Mouse (Mus musculus) monocyte, adult 2 months (primary cell): ENCODE measurements at regions not wholly inside any gene's neighbourhood (a gene's known extent, or its start where the extent isn't known, plus 50 kb on each side); places are given as distances from the start of the nearest gene placed in this dataset.

Experiments used
- DNase-seq, 2 experiments: peaks; one replicate each; pipeline ENCODE4 v3.0.0; 2022; ENCODE audit warnings: low spot score in 2 of 2, low read depth in 1 of 2

DNA sequence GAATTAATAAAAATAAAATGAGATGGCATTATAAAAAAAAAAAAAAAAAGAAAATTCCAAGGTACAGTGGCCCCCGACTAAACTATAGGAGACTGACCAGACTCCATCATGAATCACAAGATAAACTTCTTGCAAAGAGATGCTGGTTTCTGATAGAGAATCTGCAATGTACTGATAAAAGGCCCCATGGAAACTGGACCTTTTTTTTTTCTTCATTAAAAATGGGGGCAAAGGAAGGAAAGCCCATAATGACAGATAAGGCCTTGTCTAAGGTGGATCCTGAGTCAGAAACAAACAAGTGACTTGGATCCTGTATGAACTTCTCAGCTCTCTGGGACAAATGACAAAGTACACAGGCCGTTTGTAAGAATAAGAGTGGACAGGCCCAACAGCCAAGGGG, 344.7 kb upstream of the Nfe2l3 start:
- DNase-seq: no peak

DNA sequence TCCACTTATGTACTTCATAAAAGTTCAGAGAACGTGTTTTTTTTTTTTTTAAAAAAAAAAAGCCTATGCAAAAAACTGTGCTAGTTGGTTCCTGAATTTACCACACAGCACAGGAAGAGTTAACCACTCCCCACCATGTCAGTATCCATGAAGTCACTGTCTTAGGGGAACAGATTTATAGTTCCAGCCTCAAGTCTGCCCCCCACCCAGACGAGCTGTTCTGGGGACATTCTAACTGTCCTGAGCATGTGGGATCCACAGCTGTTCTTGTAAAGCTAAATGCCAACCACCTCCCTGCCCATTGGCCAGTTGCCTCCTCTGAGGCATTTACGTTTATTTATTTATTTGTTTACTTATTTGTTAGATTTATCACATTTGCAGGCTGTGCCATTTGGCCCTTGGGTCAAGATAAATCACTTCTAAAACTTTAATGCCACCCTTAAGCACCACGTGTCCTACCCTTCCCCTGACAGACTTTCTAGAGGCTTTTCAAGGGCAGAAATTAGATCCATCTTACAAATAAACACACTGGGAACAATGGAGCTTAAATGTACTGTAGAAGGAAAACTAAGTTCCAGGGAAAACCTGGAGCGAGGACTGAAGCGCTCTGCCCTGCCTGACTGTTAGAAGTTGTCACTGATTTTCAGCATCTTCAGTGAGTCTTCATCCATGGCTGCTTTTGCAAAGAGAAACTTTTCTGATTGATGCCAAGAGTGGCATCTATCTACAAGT, 343.7 kb upstream of the Nfe2l3 start:
- no peak for DNase-seq

DNA sequence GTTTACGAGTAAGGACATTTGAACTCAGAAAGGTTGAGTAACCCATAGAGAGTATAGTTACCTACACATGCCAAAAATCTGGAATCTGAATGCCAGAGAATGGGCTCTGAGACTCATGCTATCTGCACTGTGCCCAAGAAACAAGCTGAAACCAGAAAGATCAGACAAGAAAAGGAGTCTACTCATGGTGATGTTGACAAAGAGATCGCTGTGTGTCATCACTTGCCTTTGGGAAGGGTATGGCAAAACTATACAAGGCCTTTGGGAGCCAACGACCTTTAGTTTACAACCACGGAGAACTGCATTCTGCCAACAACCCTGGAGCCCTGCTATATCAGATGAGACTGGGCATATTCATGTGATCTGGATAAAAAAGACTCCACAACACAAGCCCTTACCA, 339.3 kb upstream of the Nfe2l3 start:
- no peak for DNase-seq

- no peak for DNase-seq
Observed at GRCm38 (mm10) chr6:51094304-51094703, 338.2 kb upstream of the Nfe2l3 start.

GRCm38 (mm10) chr6:51097488-51097887, 335.0 kb upstream of the Nfe2l3 start:
- DNase-seq: no peak

GRCm38 (mm10) chr6:51100341-51100740, 332.1 kb upstream of the Nfe2l3 start:
- DNase-seq: no peak

GRCm38 (mm10) chr6:51103236-51103635, 329.2 kb upstream of the Nfe2l3 start:
- DNase-seq: no peak

GRCm38 (mm10) chr6:51104336-51104735, 328.1 kb upstream of the Nfe2l3 start:
- DNase-seq: no peak

GRCm38 (mm10) chr6:51108336-51108956, 324.0 kb upstream of the Nfe2l3 start:
- DNase-seq: no peak

- no peak for DNase-seq
Observed at GRCm38 (mm10) chr6:51110596-51110995, 321.9 kb upstream of the Nfe2l3 start.

DNA sequence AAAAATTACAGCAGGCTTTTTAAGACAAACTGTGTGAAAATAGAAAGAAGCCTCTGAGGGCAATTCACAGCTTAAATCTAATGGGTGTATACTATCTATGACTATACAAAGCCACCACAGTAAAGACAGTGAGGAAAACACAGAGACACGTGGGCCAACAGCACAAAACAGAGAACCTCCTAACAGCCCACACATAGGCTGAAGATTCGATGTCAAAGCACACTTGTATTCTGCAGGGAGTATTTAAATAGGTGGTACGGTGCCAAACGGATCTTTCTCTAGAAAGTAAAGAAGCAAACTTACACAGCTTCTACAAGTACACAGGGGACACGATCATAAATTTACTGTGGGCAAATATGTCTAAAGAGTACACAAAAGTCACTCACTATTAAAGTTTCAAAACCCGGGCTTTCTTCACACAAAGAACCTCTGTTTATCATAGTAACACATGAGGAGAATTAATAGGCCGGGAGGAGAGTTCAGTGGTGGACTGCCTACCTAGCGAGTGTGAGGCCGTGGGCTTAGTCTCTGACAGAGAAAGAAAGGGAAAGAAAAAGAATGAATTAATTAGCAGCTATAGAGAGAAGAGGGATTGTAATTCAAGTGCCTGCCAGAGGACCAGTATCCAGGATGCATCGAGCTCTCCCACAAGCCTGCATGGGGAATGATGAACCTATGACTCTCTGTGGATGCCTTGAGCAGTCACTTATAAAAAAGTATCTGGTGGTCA, 317.7 kb upstream of the Nfe2l3 start:
- no peak for DNase-seq

DNA sequence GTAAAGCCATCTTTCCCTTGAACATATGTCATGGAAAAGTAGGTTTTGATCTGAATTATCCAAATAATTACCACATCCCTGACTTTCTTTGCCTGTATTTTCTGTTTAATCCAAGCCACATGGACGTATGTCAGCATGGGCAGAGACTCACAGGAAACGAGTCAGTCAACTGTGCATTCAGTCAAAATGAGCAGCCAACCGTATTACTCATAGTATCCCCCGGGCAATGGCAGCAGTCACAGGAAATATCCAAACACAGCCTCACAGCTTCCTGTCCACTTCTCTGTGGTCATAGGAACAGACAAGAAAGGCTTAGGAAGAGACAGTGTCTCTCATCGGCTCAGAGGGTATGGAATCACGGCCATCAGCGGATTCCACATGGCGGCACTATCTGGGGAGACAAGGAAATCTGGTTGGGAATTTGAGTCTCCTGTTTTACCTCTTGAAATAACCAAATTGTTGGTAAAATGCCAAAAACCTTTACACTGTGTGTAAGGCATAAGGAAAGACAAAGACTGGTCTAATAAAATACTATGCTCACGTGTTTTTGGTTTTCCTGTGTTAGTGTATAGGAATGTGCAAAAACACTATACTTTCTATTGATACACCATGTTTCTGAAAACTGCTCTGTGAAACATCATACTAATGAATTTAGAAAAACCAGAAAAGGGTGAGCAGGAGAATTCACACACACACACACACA, 313.5 kb upstream of the Nfe2l3 start:
- DNase-seq: no peak

DNA sequence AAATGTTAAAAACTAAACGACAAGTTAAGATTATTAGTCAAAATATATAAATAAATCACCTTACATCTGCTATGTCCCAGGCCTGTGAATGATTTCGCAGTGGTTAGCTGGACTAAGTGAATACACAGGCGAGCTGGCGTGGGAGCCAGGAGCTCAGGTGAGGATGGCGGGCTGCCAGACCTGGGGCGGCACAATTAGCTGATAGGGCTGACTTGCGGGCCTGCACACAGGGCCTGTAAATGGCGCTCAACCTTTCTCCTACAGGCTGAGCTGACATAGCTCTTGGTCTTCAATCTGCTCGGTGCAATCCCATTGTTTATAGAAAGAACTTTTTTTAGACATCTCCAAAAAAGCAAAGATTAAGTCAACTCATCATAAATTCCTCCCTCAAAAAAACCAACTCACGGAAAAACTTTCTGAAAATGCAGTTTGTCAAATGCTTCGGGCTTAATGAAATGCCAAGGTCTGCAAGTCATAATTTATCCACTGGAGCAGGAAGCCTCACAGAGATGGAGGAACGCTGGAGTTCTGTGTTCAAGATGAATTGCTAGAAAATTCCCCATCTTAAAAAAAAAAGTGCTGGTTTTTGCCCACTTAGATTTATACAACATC, 312.7 kb upstream of the Nfe2l3 start:
- no peak for DNase-seq

GRCm38 (mm10) chr6:51122941-51123340, 309.5 kb upstream of the Nfe2l3 start:
- DNase-seq: no peak

- DNase-seq: no peak
Observed at GRCm38 (mm10) chr6:51127851-51128250, 304.6 kb upstream of the Nfe2l3 start.

GRCm38 (mm10) chr6:51129096-51129495, 303.4 kb upstream of the Nfe2l3 start:
- DNase-seq: no peak

- no peak for DNase-seq
Observed at GRCm38 (mm10) chr6:51129591-51129990, 302.9 kb upstream of the Nfe2l3 start.

GRCm38 (mm10) chr6:51144762-51145161, 287.7 kb upstream of the Nfe2l3 start:
- no peak for DNase-seq

DNA sequence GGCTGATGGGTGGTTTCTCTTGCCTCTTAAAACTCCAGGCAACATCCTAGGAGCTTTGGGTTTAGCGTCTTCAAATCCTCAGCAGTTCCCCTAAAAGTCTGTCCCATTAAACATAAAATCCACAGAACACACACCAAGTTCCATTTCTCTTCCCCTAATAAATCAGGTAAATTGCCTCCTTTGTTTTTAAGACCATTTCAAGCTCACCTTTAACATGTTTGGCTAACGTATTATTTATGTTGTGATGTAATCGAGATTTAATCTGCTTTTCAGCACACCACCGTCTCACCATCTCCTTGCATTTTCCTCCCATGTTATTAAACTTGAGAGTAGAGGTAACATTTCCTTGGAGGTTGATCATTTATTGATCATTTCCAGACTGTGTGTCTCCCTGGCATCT, 286.6 kb upstream of the Nfe2l3 start:
- DNase-seq: no peak

- DNase-seq: no peak
Observed at GRCm38 (mm10) chr6:51148821-51149220, 283.6 kb upstream of the Nfe2l3 start.

GRCm38 (mm10) chr6:51150066-51150465, 282.4 kb upstream of the Nfe2l3 start:
- DNase-seq: no peak
